Mouse (Mus musculus) G1E (cell line): ENCODE measurements around the gene 9130230L23Rik. TPM values are rescaled to one million over a fixed set of nuclear protein-coding genes. Genes with fewer than 3 reads are reported as not detected.
"Not testable (repeated sequence)": the region's sequence is repeated elsewhere in the genome, so short reads cannot be mapped to it uniquely, and the experiment has no call there.

Source experiments
- ATAC-seq: 2 replicates; pipeline ENCODE4 v1.8.0; 2016; ENCODE audit warnings: mild to moderate bottlenecking; ENCODE audit not compliant: insufficient number of reproducible peaks, poor library complexity, low FRiP score, severe bottlenecking; ENCODE audit errors: extremely low read depth
- DNase-seq: peaks from one replicate; pipeline ENCODE4 v3.0.0; 2012; ENCODE audit warnings: low spot score
- H3K27me3 ChIP-seq: 2 replicates; pipeline ENCODE4 v1.6.1; 2012; ENCODE audit warnings: mild to moderate bottlenecking, low read length, inconsistent platforms; ENCODE audit not compliant: insufficient read depth
- H3K36me3 ChIP-seq: replicated peaks from 2 replicates; pipeline ENCODE3; 2012; ENCODE audit warnings: mild to moderate bottlenecking, inconsistent platforms
- H3K4me1 ChIP-seq: 2 replicates; pipeline ENCODE4 v1.6.1; 2012; ENCODE audit warnings: low read depth, low read length, inconsistent platforms, mixed read lengths; ENCODE audit not compliant: insufficient read depth
- H3K4me3 ChIP-seq: 2 replicates; pipeline ENCODE4 v1.5.1; 2012; ENCODE audit warnings: low read depth, mild to moderate bottlenecking, inconsistent platforms, low read length, moderate library complexity, mixed read lengths
- H3K9me3 ChIP-seq: replicated peaks from 2 replicates; pipeline ENCODE4 v1.6.1; 2012; ENCODE audit warnings: inconsistent platforms
- CTCF ChIP-seq: IDR thresholded peaks from 2 replicates; pipeline ENCODE4 v1.5.1; 2012; ENCODE audit warnings: low read depth, low read length, inconsistent platforms, mixed read lengths
- GATA1 ChIP-seq: IDR thresholded peaks from 2 replicates; pipeline ENCODE4 v1.6.1; 2012; ENCODE audit warnings: borderline replicate concordance, low read length, inconsistent platforms, mixed read lengths
- GATA2 ChIP-seq: IDR thresholded peaks from 2 replicates; pipeline ENCODE4 v1.6.1; 2012; ENCODE audit warnings: low read depth, low read length, inconsistent platforms, borderline replicate concordance
- POLR2AphosphoS5 ChIP-seq: IDR thresholded peaks from 2 replicates; pipeline ENCODE4 v1.6.1; 2012; ENCODE audit warnings: low read depth, low read length, inconsistent platforms; ENCODE audit not compliant: insufficient replicate concordance
- TAL1 ChIP-seq: conservative IDR thresholded peaks from 2 replicates; pipeline ENCODE4 v1.6.1; 2012; ENCODE audit warnings: low read depth, low read length, inconsistent platforms, mixed read lengths
- polyA plus RNA-seq: library from polyadenylated mRNA; stranded (reverse); fragments of >175 nt; gene quantifications from 2 replicates; pipeline ENCODE4 v1.2.3, GENCODE M21; 2012
- total RNA-seq, 2 experiments: library from RNA; stranded (forward) in 1 of 2; stranded (reverse) in 1 of 2; fragments of 200-1000 nt in 1 of 2; fragments of >200 nt in 1 of 2; fragmentation: Nextera tagmentation in 1 of 2; gene quantifications; 2 replicates each; pipeline ENCODE4 v1.2.3; 2014 to 2017

The 9130230L23Rik gene
- total and polyA plus RNA-seq, 3 experiments = 0.49 TPM; not detected in 2

DNA sequence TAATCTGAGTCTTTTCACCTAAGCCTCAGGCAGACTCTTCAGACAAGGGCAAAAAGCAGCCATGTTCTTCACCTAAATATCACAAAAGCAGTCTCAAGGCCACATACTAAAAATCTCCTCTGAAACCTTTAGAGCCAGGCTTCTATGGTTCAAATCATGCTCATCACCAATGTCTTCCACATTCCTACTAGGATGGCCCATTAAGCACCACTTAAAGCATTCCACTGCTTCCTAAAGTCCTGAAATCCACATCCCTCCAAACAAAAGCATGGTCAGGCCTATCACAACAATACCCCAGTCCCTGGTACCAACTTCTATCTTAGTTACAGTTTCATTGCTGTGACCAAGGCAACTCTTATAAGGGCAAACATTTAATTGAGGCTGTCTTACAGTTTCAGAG, 6.3 kb downstream of the 9130230L23Rik start:
- Histone ChIP-seq H3K27me3 (peaks cover 3% of the 10 kb centered on the region; the same call in 1 of the 2 replicates), H3K36me3 (no peaks in the 10 kb centered on the region), H3K4me3 (no peak overlapping the region), H3K4me1 (no peaks in the 10 kb centered on the region), H3K9me3 (no peaks in the 10 kb centered on the region)
- DNase-seq (no peak), ATAC-seq (no peak)
- no peak for TF ChIP-seq GATA2
- no peak for TF ChIP-seq TAL1
- no peak for TF ChIP-seq CTCF
- no peak for TF ChIP-seq POLR2AphosphoS5
- no peak for TF ChIP-seq GATA1

DNA sequence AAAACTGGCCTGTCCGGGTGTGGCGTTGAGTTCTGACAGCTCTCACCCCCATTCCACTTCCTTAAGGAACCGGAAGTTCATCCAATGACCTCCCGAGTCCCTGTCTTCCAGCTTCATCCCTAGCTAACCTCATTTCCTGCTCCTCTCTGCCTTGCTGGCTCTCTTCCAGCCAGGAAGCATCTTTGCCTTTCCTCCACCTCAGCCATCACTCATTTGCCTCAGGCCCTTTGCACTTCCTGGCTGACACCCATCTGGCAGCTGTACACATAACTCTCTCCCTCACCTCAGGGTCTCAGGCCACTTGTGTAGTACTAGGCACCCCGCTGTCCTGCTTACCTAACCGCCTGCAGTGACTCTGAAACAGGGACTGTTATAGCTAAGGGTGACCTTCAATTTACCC, 9.4 kb downstream of the 9130230L23Rik start:
- TF ChIP-seq TAL1 (no peak), CTCF (no peak), GATA2 (no peak), GATA1 (no peak), POLR2AphosphoS5 (no peak)
- H3K9me3 ChIP-seq = no peaks in the 10 kb centered on the region
- ATAC-seq = no peak
- DNase-seq = no peak
- no peaks in the 10 kb centered on the region for H3K4me1 ChIP-seq
- H3K27me3 ChIP-seq = no peaks in the 10 kb centered on the region
- no peaks in the 10 kb centered on the region for H3K36me3 ChIP-seq
- no peak overlapping the region for H3K4me3 ChIP-seq

DNA sequence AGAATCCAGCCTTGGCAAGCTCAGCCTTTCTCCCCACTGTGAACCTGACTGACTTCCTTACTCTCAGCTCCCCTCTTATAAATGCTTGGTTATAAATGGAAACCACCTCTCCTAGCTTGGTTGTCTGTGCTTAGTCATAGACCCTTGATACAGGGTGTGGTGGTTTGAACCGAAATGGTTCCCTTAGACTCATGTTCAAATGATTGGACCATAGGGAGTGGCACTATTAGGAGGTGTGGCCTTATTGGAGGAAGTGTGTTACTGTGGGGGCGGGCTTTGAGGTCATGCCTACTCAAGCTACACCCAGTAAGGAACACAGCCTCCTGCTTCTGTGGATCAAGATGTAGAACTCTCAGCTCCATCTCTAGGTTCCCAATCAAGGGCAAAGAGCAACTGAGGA, 12.9 kb downstream of the 9130230L23Rik start:
- no peaks in the 10 kb centered on the region for H3K36me3 ChIP-seq
- TF ChIP-seq CTCF (no peak), TAL1 (no peak), GATA2 (no peak)
- no peaks in the 10 kb centered on the region for H3K9me3 ChIP-seq
- H3K27me3 ChIP-seq = no peaks in the 10 kb centered on the region
- DNase-seq (no peak), ATAC-seq (no peak)
- no peak overlapping the region for H3K4me3 ChIP-seq
- H3K4me1 ChIP-seq = no peaks in the 10 kb centered on the region

DNA sequence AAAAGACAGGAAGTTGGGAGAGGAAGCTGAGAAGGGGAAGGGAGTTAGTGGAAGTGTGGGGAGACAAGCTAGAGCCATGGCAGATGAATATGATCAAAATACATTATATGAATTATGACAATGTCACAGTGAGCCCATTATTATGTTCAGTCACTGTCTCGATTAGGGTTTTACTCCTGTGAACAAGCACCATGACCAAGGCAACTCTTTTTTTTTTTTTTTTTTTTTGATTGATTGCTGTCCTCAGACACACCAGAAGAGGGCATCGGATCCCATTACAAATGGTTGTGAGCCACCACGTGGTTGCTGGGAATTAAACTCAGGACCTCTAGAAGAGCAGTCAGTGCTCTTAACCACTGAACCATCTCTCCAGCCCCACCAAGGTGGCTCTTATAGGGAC, 17.1 kb downstream of the 9130230L23Rik start:
- H3K27me3 ChIP-seq, H3K9me3 ChIP-seq, H3K4me1 ChIP-seq, H3K36me3 ChIP-seq, DNase-seq, H3K4me3 ChIP-seq, ATAC-seq: not testable (repeated sequence)

DNA sequence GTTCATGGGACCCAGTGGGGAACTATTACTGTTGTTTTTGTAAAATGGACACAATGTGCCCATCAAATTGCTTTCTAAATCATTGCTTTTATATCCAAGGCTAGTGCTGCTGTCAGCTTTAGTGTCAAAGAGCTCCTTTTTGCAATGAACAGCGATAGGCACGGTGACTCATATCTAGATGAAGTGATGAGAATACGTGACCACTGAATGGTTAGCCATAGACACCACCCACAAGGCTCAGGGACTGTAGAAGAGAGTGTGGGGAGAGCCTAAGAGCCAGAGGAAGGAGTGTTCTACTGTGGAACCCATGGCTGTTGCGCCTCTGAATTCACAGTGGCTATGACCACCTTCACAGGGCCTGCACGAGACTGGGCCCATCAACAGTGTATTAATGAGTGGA, 17.7 kb downstream of the 9130230L23Rik start:
- Histone ChIP-seq H3K9me3 (no peaks in the 10 kb centered on the region), H3K36me3 (no peaks in the 10 kb centered on the region), H3K27me3 (no peaks in the 10 kb centered on the region), H3K4me1 (no peaks in the 10 kb centered on the region), H3K4me3 (no peak overlapping the region)
- ATAC-seq = no peak
- no peak for DNase-seq
- no peak for TF ChIP-seq CTCF
- no peak for TF ChIP-seq POLR2AphosphoS5
- no peak for TF ChIP-seq TAL1
- no peak for TF ChIP-seq GATA1
- no peak for TF ChIP-seq GATA2

DNA sequence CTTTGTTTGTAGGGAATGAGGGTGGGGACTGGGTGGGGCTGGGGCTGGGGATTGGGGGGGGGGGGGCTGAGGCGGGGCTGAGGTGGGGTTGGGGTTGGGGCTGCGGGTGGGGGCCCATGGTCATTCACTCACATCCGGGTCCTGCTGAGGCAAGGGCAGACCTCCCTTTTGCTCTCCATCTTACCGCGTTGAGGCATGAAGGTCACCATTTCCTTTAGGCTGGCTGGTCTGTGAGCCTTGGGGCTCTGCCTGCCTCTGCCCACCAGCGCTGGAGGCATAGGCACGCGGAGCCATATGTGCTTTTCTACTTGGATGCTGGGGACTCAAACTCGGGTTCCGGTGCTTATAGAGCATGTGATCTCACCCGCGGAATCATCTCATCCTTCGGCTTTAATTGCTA, 28.4 kb downstream of the 9130230L23Rik start:
- ATAC-seq (no peak), DNase-seq (no peak)
- TF ChIP-seq TAL1 (no peak), POLR2AphosphoS5 (no peak), GATA2 (no peak), GATA1 (no peak), CTCF (no peak)
- Histone ChIP-seq H3K9me3 (no peaks in the 10 kb centered on the region), H3K27me3 (peaks cover 8% of the 10 kb centered on the region), H3K4me1 (no peaks in the 10 kb centered on the region), H3K4me3 (no peak overlapping the region), H3K36me3 (no peaks in the 10 kb centered on the region)

DNA sequence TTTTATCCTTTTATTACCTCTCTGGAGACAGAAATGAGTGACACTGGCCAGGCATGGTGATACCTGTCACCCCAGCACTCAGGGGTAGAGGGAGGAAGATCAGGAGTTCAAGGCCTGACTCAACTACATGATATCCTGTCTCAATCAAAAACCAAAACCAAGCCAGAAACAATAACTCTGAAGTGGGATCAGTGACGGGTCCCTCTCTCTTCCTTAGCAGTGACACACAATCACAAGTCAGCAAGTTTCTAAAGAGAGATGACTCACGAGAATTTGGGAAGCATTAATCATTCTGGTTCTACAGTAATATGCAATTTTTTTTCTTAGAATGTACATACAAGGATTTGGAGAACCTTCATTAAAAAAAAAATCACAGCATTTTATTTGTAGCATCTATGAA, 30.9 kb downstream of the 9130230L23Rik start:
- no peaks in the 10 kb centered on the region for H3K36me3 ChIP-seq
- peaks cover 8% of the 10 kb centered on the region; the same call in 1 of the 2 replicates for H3K27me3 ChIP-seq
- H3K4me3 ChIP-seq = no peak overlapping the region
- DNase-seq (no peak), ATAC-seq (no peak)
- H3K4me1 ChIP-seq = no peaks in the 10 kb centered on the region
- TF ChIP-seq POLR2AphosphoS5 (no peak), GATA1 (no peak), CTCF (no peak), GATA2 (no peak), TAL1 (no peak)
- H3K9me3 ChIP-seq = no peaks in the 10 kb centered on the region

DNA sequence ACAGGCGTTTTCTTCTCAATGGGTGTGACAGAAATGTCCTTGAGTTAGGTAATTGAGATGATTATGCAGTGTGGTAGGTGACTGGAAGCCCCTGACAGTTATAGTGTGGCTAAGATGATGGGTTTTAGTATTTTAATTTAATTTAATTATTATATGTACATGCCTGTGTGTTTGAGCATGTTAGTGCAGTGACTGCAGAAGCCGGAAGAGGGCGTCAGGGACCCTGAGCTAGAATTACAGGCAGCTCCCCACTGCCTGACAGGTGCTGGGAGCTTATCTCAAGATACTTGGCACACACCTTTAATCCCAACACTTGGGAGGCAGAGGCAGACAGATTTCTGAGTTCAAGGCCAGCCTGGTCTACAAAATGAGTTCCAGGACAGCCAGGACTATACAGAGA, 36.1 kb downstream of the 9130230L23Rik start:
- DNase-seq (no peak), ATAC-seq (no peak)
- H3K9me3 ChIP-seq = no peaks in the 10 kb centered on the region
- H3K27me3 ChIP-seq = peaks cover 28% of the 10 kb centered on the region
- H3K36me3 ChIP-seq = no peaks in the 10 kb centered on the region
- no peaks in the 10 kb centered on the region for H3K4me1 ChIP-seq
- TF ChIP-seq TAL1 (no peak), CTCF (no peak), GATA1 (no peak), GATA2 (no peak), POLR2AphosphoS5 (no peak)
- no peak overlapping the region for H3K4me3 ChIP-seq
